Mouse (Mus musculus) hindbrain, postnatal 0 days (tissue): ENCODE data around the gene Htr2a. TPM values are rescaled to one million over a fixed set of nuclear protein-coding genes. Genes with fewer than 3 reads are reported as not detected.

Source experiments
- ATAC-seq: fragments of 200-750 bp; cut with Nextera tagmentation; 2 replicates; pipeline ENCODE4 v1.8.0; 2017; ENCODE audit warnings: mild to moderate bottlenecking, moderate TSS enrichment, moderate library complexity
- DNase-seq: peaks from one replicate; pipeline ENCODE4 v3.0.0-alpha.2; 2015; ENCODE audit warnings: low spot score
- H3K27ac ChIP-seq: fragments of 300-500 bp; sonication (generic); 2 replicates; pipeline ENCODE4 v1.5.1; 2014; ENCODE audit warnings: mild to moderate bottlenecking
- H3K27me3 ChIP-seq: fragments of 300-500 bp; sonication (generic); 2 replicates; pipeline ENCODE4 v1.6.1; 2014; ENCODE audit warnings: low read length, mixed read lengths; ENCODE audit not compliant: insufficient read depth
- H3K36me3 ChIP-seq: fragments of 300-500 bp; sonication (generic); 2 replicates; pipeline ENCODE4 v1.6.1; 2014; ENCODE audit warnings: low read length, mixed read lengths; ENCODE audit not compliant: insufficient read depth
- H3K4me1 ChIP-seq: fragments of 300-500 bp; sonication (generic); 2 replicates; pipeline ENCODE4 v1.6.1; 2014; ENCODE audit warnings: antibody characterized with exemption, low read length, mixed read lengths; ENCODE audit not compliant: insufficient read depth
- H3K4me2 ChIP-seq: fragments of 300-500 bp; sonication (generic); 2 replicates; pipeline ENCODE4 v1.6.1; 2014; ENCODE audit warnings: low read depth, mild to moderate bottlenecking, low read length, moderate library complexity, mixed read lengths
- H3K4me3 ChIP-seq: fragments of 300-500 bp; sonication (generic); 2 replicates; pipeline ENCODE4 v1.5.1; 2014; ENCODE audit warnings: low read length
- H3K9ac ChIP-seq: fragments of 300-500 bp; sonication (generic); replicated peaks from 2 replicates; pipeline ENCODE4 v1.6.1; 2014; ENCODE audit warnings: mild to moderate bottlenecking, low read length, moderate library complexity, mixed read lengths
- H3K9me3 ChIP-seq: fragments of 300-500 bp; sonication (generic); 2 replicates; pipeline ENCODE4 v1.6.1; 2016; ENCODE audit warnings: low read length, mixed read lengths
- CTCF ChIP-seq: IDR thresholded peaks from 2 replicates; pipeline ENCODE4 v1.5.1; 2016; ENCODE audit warnings: antibody characterized with exemption, control low read depth, low read depth
- WGBS: fragments of 180-500 bp; shearing (Covaris S2); extraction: QIAGEN DNeasy Blood & Tissue Kit; methylation state at CpG from one replicate; pipeline ENCODE4 v1.1.7; 2014; 5-methylcytosine and 5-hydroxymethylcytosine counted together
- polyA plus RNA-seq: library from polyadenylated mRNA; unstranded; fragments of >200 nt; fragmentation: Nextera tagmentation; extraction: Ambion mirVana; gene quantifications from 2 replicates; pipeline ENCODE4 v1.2.1, GENCODE M21; 2015
- total RNA-seq: library from RNA; depleted of rRNA; stranded (reverse); fragments of >200 nt; gene quantifications from 2 replicates; pipeline ENCODE4 v1.2.3, GENCODE M21; 2014

Htr2a gene
- total and polyA plus RNA-seq, 2 experiments from 2014 or later: 2.4 to 8.3 TPM

DNA sequence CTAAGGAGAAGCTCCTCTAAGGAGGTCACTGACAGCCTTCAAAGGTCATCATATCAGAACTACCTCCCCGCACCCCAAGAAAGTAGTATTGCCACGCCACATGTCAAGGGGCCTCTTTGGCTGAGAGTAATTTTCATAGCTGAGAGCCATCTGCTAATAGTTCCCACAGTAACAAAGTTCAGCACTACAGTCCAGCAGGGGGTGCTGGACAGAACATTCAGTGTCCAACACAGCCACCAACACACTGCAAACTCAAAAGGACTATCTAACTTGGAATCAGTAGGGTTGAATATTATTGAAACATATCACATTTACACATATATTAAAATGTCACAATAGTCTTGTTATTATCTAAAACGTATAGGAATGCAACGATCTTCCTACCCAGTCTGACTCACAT lies 2.6 kb upstream of the Htr2a start:
- no peak for TF ChIP-seq CTCF
- H3K9ac ChIP-seq: no peak overlapping the region
- peaks cover 4% of the 10 kb centered on the region; the same call in 1 of the 2 replicates for H3K4me1 ChIP-seq
- no peak overlapping the region for H3K27ac ChIP-seq
- ATAC-seq (no peak), DNase-seq (no peak)
- no peaks in the 10 kb centered on the region for H3K36me3 ChIP-seq
- 88% methylated on average over 4 of the region's 4 CpGs for WGBS
- H3K4me3 ChIP-seq: no peak overlapping the region
- no peaks in the 10 kb centered on the region for H3K9me3 ChIP-seq
- no peaks in the 10 kb centered on the region for H3K27me3 ChIP-seq
- no peak overlapping the region for H3K4me2 ChIP-seq

DNA sequence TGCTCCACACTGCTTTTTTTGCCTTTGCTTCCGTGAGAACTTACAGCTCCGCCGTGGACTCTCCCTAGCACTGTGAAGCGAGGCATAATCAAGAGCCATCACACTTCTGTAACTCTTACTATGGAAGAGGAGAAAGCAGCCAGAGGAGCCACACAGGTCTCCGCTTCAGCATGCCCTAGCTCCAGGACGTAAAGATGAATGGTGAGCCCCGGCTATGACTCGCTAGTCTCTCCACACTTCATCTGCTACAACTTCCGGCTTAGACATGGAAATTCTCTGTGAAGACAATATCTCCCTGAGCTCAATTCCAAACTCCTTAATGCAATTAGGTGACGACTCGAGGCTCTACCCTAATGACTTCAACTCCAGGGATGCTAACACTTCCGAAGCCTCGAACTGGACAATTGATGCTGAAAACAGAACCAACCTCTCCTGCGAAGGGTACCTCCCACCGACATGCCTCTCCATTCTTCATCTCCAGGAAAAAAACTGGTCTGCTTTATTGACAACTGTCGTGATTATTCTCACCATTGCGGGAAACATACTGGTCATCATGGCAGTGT lies 1.1 kb downstream of the Htr2a start:
- ATAC-seq (no peak), DNase-seq (peak; percentile 20)
- Histone ChIP-seq H3K4me3 (peak overlapping the region; percentile 46), H3K9me3 (no peaks in the 10 kb centered on the region), H3K4me1 (peaks cover 4% of the 10 kb centered on the region; the same call in 1 of the 2 replicates), H3K36me3 (no peaks in the 10 kb centered on the region), H3K4me2 (peak overlapping the region; percentile 87), H3K27me3 (no peaks in the 10 kb centered on the region), H3K9ac (peak overlapping the region; percentile 51; the same call in 1 of the 2 replicates), H3K27ac (no peak overlapping the region)
- TF ChIP-seq CTCF: no peak
- WGBS: 11% methylated on average over 17 of the region's 17 CpGs

DNA sequence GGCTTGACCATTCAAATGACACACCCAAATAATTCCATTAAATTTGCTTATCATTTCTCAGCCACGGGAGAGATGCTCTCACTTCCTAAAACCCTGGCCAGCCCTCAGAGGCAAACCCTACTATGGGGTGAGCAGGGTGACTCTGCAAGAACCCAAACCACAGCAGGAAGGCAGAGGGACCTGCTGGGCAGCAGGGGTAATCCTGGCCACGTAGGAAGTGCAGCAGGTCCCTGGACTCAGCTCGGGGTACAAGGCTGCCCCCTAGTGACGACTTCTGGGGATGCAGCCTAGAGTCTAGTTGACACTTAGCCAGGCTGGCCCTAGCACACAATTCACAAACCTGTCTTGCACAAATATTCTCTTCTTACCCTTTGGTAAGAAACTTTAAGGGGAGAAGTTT lies 2.7 kb downstream of the Htr2a start:
- Histone ChIP-seq H3K27me3 (no peaks in the 10 kb centered on the region), H3K4me2 (peak overlapping the region; percentile 87), H3K4me3 (peak overlapping the region; percentile 46), H3K4me1 (peaks cover 4% of the 10 kb centered on the region; the same call in 1 of the 2 replicates), H3K27ac (0 out of 2 replicates have a peak overlapping the region, but pooled peaks have one; percentile 11), H3K36me3 (no peaks in the 10 kb centered on the region), H3K9me3 (no peaks in the 10 kb centered on the region), H3K9ac (no peak overlapping the region; the same call in 1 of the 2 replicates)
- ATAC-seq: peak; percentile 61
- TF ChIP-seq CTCF: peak; percentile 98
- WGBS: 0% methylated on average over 4 of the region's 4 CpGs
- DNase-seq: peak; percentile 88

DNA sequence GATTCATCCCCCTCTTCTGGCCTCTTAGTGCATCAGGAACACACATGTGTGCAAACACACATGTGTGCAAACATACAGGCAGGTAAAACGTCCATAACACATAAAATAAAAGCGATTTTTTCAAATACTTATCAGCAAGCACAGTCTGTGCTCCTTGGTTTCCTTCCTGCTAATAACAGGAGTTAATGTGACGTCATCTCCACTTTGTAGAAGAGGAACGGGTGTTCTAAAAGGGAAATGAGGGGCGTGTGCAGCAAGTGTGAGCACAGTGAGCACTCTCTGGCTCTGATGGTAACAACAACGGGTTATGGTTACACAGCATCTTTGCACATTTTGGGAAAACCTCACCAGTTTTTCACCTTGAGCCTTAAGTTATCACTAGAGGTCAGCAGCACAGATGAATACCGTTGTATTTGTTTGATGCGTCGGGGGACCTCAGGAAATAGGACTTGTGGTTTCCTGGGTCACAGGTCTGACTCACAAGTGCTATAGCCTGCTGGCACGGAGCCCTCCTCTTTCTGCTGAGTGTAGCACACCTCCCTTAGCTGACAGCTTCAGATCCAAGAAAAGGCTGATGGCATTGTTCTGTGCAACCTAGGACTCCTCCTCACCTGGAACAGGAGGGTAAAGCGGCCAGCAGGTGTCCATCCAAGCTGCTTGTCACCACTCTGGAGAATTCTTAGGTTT lies 5.6 kb downstream of the Htr2a start:
- no peaks in the 10 kb centered on the region for H3K4me1 ChIP-seq
- no peak overlapping the region for H3K4me3 ChIP-seq
- DNase-seq (no peak), ATAC-seq (no peak)
- no peaks in the 10 kb centered on the region for H3K9me3 ChIP-seq
- H3K27ac ChIP-seq: no peak overlapping the region
- no peak for TF ChIP-seq CTCF
- H3K4me2 ChIP-seq: no peak overlapping the region
- H3K9ac ChIP-seq: no peak overlapping the region
- H3K27me3 ChIP-seq: no peaks in the 10 kb centered on the region
- no peaks in the 10 kb centered on the region for H3K36me3 ChIP-seq
- 78% methylated on average over 11 of the region's 11 CpGs for WGBS

DNA sequence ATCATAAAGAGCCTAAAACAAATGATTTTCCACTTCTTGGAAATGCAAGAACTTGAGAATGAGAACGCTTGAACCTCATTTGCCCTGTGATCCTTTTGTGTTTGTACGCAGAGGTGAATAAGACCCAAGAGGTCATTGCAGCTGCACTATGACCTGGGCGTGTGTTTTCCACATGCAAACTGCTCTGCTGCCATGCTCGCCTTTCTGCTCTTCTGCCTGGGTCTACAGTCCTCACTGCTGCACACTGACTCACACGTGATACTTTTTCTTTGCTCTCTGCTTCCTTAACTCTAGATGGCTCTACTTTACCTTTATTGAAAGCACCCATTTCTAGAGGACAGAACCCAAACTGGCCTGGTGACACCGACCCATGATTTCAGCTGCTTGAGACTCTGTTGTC lies 9.4 kb downstream of the Htr2a start:
- WGBS: 88% methylated on average over 6 of the region's 6 CpGs
- H3K4me2 ChIP-seq: no peak overlapping the region
- TF ChIP-seq CTCF: no peak

DNA sequence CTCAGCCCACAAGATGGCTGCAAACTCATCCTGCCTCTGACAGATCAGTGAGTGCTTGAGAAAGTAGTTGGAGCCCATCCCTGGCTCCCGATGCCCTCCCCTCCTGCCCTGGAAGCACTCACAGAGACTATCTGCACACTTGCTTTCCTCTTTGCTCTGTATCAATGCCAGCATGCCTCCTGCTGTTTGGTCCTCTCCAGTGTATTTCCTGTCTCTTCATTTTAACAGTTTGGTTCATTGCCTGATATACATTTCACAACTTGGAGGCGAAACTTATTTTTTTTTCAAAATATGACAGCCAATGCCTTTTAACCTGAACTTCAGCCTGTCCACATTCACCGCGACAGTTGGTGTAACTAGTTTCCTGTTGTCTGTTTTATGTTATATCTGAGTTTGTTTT lies 11.0 kb downstream of the Htr2a start:
- 82% methylated on average over 4 of the region's 4 CpGs for WGBS
- H3K36me3 ChIP-seq: no peaks in the 10 kb centered on the region
- H3K4me2 ChIP-seq: no peak overlapping the region
- H3K27ac ChIP-seq: no peak overlapping the region
- DNase-seq (no peak), ATAC-seq (no peak)
- H3K9ac ChIP-seq: no peak overlapping the region
- H3K27me3 ChIP-seq: no peaks in the 10 kb centered on the region
- no peak for TF ChIP-seq CTCF
- no peak overlapping the region for H3K4me3 ChIP-seq
- no peaks in the 10 kb centered on the region for H3K4me1 ChIP-seq
- H3K9me3 ChIP-seq: no peaks in the 10 kb centered on the region

More for the DNA sequence above, 9.4 kb downstream of the Htr2a start:
- Histone ChIP-seq H3K36me3 (no peaks in the 10 kb centered on the region), H3K27ac (no peak overlapping the region), H3K27me3 (no peaks in the 10 kb centered on the region), H3K4me3 (no peak overlapping the region), H3K9me3 (no peaks in the 10 kb centered on the region), H3K9ac (no peak overlapping the region), H3K4me1 (no peaks in the 10 kb centered on the region)
- ATAC-seq (no peak), DNase-seq (no peak)

DNA sequence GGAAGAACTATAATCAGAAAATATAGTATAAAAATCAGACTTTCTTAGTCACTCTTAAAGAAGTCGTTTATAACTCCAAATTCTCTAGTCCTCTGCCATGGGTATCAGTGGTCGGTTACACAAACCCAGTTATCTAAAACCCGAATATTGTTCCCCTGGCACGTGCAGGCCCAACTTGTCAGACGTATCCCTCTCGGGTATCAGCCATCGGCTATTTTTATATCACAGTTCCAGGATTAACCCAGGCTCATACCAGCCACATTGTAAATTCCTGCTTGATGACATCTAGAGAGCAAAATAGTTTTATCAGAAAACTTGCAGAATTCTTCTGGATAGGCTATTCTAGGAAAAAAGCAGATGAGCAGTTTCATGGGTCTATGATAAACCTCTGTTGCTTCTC lies 16.6 kb downstream of the Htr2a start:
- Histone ChIP-seq H3K27ac (no peak overlapping the region), H3K4me3 (no peak overlapping the region), H3K4me1 (no peaks in the 10 kb centered on the region), H3K27me3 (no peaks in the 10 kb centered on the region), H3K9ac (no peak overlapping the region), H3K36me3 (no peaks in the 10 kb centered on the region), H3K9me3 (no peaks in the 10 kb centered on the region), H3K4me2 (no peak overlapping the region)
- no peak for TF ChIP-seq CTCF
- ATAC-seq: no peak
- no peak for DNase-seq
- 85% methylated on average over 7 of the region's 7 CpGs for WGBS
